Mouse (Mus musculus) liver, adult 2 months (tissue): ENCODE measurements at regions not wholly inside any gene's neighbourhood (a gene's known extent, or its start where the extent isn't known, plus 50 kb on each side); places are given as distances from the start of the nearest gene placed in this dataset.

Experiments
- DNase-seq: peaks from one replicate; pipeline ENCODE4 v3.0.0-alpha.2; 2011; ENCODE audit warnings: low read depth, low spot score; ENCODE audit errors: extremely low read depth
- H3K27ac ChIP-seq: fragments of 200-500 bp; replicated peaks from 2 replicates; pipeline ENCODE4 v1.5.1; 2012; ENCODE audit warnings: low read depth, mild to moderate bottlenecking, control low read depth, inconsistent platforms, low read length; ENCODE audit not compliant: insufficient read depth
- H3K27me3 ChIP-seq: fragments of 200-500 bp; 2 replicates; pipeline ENCODE4 v1.6.1; 2012; ENCODE audit warnings: mild to moderate bottlenecking, moderate library complexity, low read length, inconsistent platforms; ENCODE audit not compliant: control insufficient read depth, insufficient read depth
- H3K36me3 ChIP-seq: fragments of 200-500 bp; 2 replicates; pipeline ENCODE4 v1.6.1; 2012; ENCODE audit warnings: low read length, inconsistent platforms; ENCODE audit not compliant: control insufficient read depth, insufficient read depth
- H3K4me1 ChIP-seq: fragments of 200-500 bp; 2 replicates; pipeline ENCODE4 v1.6.1; 2011; ENCODE audit warnings: low read length; ENCODE audit not compliant: control insufficient read depth, insufficient read depth
- H3K4me3 ChIP-seq: fragments of 200-500 bp; 2 replicates; pipeline ENCODE4 v1.5.1; 2011; ENCODE audit warnings: low read depth, mild to moderate bottlenecking, control low read depth, low read length, moderate library complexity; ENCODE audit not compliant: insufficient read depth
- H3K79me2 ChIP-seq: fragments of 200-500 bp; 2 replicates; pipeline ENCODE4 v1.6.1; 2012; ENCODE audit warnings: inconsistent platforms, mild to moderate bottlenecking, low read length, moderate library complexity; ENCODE audit not compliant: control insufficient read depth, insufficient read depth
- H3K9ac ChIP-seq: fragments of 200-500 bp; 2 replicates; pipeline ENCODE4 v1.6.1; 2012; ENCODE audit warnings: low read depth, mild to moderate bottlenecking, control low read depth, inconsistent platforms, low read length
- CTCF ChIP-seq: fragments of 200-500 bp; IDR thresholded peaks from 2 replicates; pipeline ENCODE4 v1.5.1; 2011; ENCODE audit warnings: low read depth, low read length, control low read depth
- POLR2A ChIP-seq: fragments of 200-500 bp; IDR thresholded peaks from 2 replicates; pipeline ENCODE4 v1.6.1; 2011; ENCODE audit warnings: low read length, control low read depth; ENCODE audit not compliant: insufficient read depth; ENCODE audit errors: extremely low read depth
- WGBS: fragments of 180-500 bp; shearing (Covaris S2); methylation state at CpG from one replicate; pipeline ENCODE4 v1.1.7; 2018; 5-methylcytosine and 5-hydroxymethylcytosine counted together

DNA sequence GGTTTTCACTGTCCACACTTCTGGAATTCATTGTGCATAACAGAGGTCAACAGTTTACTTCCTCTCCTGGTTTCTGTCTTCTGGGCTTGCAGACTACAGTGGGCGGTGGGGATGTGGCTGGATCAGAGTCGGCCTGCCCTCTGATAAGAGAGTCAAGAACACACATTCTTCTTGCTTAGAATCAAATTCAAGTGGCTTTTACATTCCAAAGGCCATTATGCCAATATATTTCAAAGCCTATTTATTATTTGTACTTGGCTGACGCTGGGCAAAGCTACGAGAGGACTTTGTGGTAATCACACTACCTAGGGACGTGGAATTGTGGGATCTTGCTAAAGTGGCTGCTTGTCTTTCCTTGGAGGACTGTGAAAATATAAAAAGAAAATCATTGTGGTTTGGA is 114.3 kb upstream of the Sel1l start:
- TF ChIP-seq POLR2A (no peak), CTCF (no peak)

GRCm38 (mm10) chr12:91958086-91958485 is 109.1 kb upstream of the Sel1l start:
- H3K4me3 ChIP-seq = no peak overlapping the region
- WGBS = 39% methylated on average over 4 of the region's 4 CpGs

More for the DNA sequence above, 114.3 kb upstream of the Sel1l start:
- H3K36me3 ChIP-seq = no peaks in the 10 kb centered on the region
- no peak overlapping the region for H3K4me3 ChIP-seq
- WGBS = 58% methylated on average over 5 of the region's 5 CpGs
- peaks cover 2% of the 10 kb centered on the region; the same call in 1 of the 2 replicates for H3K4me1 ChIP-seq
- no peaks in the 10 kb centered on the region for H3K27me3 ChIP-seq
- no peak overlapping the region for H3K9ac ChIP-seq
- no peaks in the 10 kb centered on the region for H3K79me2 ChIP-seq
- DNase-seq = no peak
- no peak overlapping the region for H3K27ac ChIP-seq

GRCm38 (mm10) chr12:91956411-91956810 is 107.5 kb upstream of the Sel1l start:
- H3K79me2 ChIP-seq = no peaks in the 10 kb centered on the region
- 72% methylated on average over 3 of the region's 3 CpGs for WGBS
- no peak overlapping the region for H3K4me3 ChIP-seq
- no peak overlapping the region for H3K27ac ChIP-seq
- H3K36me3 ChIP-seq = no peaks in the 10 kb centered on the region
- no peaks in the 10 kb centered on the region for H3K4me1 ChIP-seq
- DNase-seq = no peak
- H3K27me3 ChIP-seq = no peaks in the 10 kb centered on the region
- H3K9ac ChIP-seq = no peak overlapping the region
- TF ChIP-seq POLR2A (no peak), CTCF (no peak)

More at GRCm38 (mm10) chr12:91958086-91958485, 109.1 kb upstream of the Sel1l start:
- no peak overlapping the region for H3K9ac ChIP-seq
- H3K27ac ChIP-seq = no peak overlapping the region
- H3K36me3 ChIP-seq = no peaks in the 10 kb centered on the region
- TF ChIP-seq CTCF = no peak
- H3K4me1 ChIP-seq = no peaks in the 10 kb centered on the region
- no peak for DNase-seq
- no peaks in the 10 kb centered on the region for H3K27me3 ChIP-seq
- H3K79me2 ChIP-seq = no peaks in the 10 kb centered on the region

DNA sequence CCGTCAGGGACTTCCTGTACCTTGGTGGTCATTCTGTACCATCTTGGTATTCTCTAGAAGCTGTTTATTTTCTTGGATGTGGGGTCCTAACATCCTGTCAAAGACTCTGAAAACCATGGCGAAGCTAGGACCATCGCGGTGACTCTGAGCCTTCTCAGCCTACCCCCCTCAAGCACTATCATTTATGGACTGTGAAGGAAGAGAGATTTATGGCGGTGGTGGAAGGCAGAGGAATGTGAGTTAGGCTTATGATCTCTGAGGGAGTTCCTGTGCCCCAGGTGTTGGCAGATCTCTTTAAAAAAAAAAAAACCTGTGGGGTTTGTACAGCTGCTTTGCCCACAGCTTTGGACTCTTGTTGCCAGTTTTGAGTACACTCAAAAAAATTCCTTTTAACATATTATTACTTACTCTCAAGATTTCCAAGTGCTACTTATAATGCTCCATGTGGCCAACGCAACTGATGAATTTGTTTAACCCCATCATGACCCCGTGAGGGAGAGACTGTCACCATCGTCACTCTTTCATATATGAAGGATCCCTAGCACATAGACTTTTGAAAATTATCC is 99.7 kb upstream of the Sel1l start:
- Histone ChIP-seq H3K27me3 (no peaks in the 10 kb centered on the region), H3K9ac (no peak overlapping the region), H3K79me2 (no peaks in the 10 kb centered on the region), H3K27ac (no peak overlapping the region), H3K36me3 (no peaks in the 10 kb centered on the region), H3K4me1 (no peaks in the 10 kb centered on the region), H3K4me3 (no peak overlapping the region)
- DNase-seq = no peak
- WGBS = 79% methylated on average over 8 of the region's 8 CpGs
- TF ChIP-seq CTCF (no peak), POLR2A (no peak)

- no peaks in the 10 kb centered on the region for H3K4me1 ChIP-seq
- no peak overlapping the region for H3K9ac ChIP-seq
- H3K4me3 ChIP-seq = no peak overlapping the region
- no peak overlapping the region for H3K27ac ChIP-seq
- TF ChIP-seq CTCF (no peak), POLR2A (no peak)
- H3K27me3 ChIP-seq = no peaks in the 10 kb centered on the region
- no peaks in the 10 kb centered on the region for H3K36me3 ChIP-seq
- 73% methylated on average over 3 of the region's 3 CpGs for WGBS
- no peaks in the 10 kb centered on the region for H3K79me2 ChIP-seq
- DNase-seq = no peak
These were observed 99.0 kb upstream of the Sel1l start for GRCm38 (mm10) chr12:91947998-91948397.

GRCm38 (mm10) chr12:91946541-91946940 is 97.6 kb upstream of the Sel1l start:
- TF ChIP-seq POLR2A (no peak), CTCF (no peak)
- Histone ChIP-seq H3K4me1 (no peaks in the 10 kb centered on the region), H3K79me2 (no peaks in the 10 kb centered on the region), H3K9ac (no peak overlapping the region), H3K4me3 (no peak overlapping the region), H3K36me3 (no peaks in the 10 kb centered on the region), H3K27me3 (no peaks in the 10 kb centered on the region), H3K27ac (no peak overlapping the region)
- DNase-seq = no peak
- 80% methylated on average over 3 of the region's 3 CpGs for WGBS
